Mouse (Mus musculus): ENCODE results near the gene Rap1gap2.

Gene Rap1gap2

DNA sequence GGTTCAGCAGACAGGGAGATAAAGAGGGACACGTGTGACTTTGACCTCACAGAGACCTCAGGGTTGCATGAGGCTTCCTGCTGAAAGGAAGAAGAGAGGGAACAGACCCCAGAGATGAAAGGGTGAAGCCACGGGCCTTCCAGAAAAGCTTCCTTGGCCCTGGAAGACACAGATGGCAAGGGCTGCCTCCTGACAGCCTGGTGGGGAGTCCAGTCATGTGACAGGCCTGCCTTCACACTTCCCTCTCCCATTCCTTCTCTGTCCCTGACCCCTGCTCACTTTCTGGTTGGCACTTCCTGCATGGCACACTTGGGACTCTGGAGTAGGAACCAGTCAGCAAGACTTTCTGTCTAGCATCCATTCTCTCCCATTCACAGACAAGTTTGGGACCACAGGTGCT, 148.1 kb downstream of the Rap1gap2 start:
- no peak for DNase-seq (ENCODE audit: low read depth, low spot score)

DNA sequence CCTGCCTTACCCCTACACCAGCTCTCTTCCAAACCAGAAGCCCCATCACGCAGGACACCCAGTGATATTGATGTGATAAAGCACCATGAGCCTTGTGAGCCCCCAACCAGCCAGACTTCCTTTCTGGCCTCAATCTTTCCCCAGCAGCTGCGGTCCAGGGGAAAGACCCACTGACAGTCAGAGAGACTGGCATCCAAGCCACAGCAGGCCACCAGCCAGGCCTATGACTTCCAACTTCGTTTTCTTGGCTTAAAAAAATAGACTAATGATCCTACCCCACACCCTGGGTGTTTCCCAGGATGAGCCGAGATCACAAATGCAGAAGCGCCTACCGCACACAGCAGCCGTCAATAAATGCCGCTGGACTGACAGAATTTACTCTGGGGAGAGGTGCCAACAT, 151.1 kb downstream of the Rap1gap2 start:
- DNase-seq (ENCODE audit: low read depth, low spot score), result no peak

- DNase-seq (ENCODE audit: low read depth, low spot score), result no peak
Observed at GRCm38 (mm10) chr11:74458400-74458799, 152.3 kb downstream of the Rap1gap2 start.

GRCm38 (mm10) chr11:74457194-74457593, 153.5 kb downstream of the Rap1gap2 start:
- peak; percentile 22 for DNase-seq (ENCODE audit: low read depth, low spot score)

DNA sequence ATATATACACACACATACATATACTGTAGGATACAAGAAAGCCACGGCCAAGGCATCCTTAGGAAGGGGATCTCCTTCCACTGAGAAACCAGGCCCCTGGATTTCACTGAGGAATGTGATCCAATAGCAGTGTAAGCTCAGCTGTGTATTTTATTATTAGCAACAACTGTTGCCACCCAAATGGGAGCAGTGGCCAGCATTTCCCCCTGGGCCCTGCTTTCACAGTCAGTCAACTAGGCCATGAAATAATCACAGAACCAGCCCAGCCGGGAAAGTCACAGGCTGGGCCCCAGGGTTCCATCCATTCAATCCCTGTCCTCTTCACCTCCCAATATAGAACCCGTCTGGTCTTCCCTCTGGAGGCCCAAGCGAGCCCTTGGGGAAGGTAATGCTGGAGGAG, 162.2 kb downstream of the Rap1gap2 start:
- DNase-seq (ENCODE audit: low read depth, low spot score), result no peak

- no peak for DNase-seq (ENCODE audit: low read depth, low spot score)
Observed at GRCm38 (mm10) chr11:74447991-74448403, 162.7 kb downstream of the Rap1gap2 start.

GRCm38 (mm10) chr11:74445591-74445990, 165.1 kb downstream of the Rap1gap2 start:
- DNase-seq (ENCODE audit: low read depth, low spot score), result peak; percentile 69

DNA sequence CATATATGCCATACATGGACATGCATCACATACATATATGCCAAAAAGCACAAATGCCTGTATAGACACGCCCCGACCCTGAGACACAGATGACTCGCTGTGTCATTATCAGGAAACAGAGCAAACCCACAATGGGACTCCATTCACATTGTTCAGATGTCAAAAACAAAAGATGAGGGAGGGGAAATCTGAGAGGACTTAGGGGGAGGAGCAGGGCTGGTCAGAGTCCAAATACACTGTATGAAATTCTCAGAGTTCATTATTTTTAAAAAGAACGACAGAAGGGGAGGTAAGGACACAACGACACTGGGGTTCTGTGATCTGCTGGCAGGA, 166.8 kb downstream of the Rap1gap2 start:
- DNase-seq (ENCODE audit: low read depth, low spot score), result no peak

DNA sequence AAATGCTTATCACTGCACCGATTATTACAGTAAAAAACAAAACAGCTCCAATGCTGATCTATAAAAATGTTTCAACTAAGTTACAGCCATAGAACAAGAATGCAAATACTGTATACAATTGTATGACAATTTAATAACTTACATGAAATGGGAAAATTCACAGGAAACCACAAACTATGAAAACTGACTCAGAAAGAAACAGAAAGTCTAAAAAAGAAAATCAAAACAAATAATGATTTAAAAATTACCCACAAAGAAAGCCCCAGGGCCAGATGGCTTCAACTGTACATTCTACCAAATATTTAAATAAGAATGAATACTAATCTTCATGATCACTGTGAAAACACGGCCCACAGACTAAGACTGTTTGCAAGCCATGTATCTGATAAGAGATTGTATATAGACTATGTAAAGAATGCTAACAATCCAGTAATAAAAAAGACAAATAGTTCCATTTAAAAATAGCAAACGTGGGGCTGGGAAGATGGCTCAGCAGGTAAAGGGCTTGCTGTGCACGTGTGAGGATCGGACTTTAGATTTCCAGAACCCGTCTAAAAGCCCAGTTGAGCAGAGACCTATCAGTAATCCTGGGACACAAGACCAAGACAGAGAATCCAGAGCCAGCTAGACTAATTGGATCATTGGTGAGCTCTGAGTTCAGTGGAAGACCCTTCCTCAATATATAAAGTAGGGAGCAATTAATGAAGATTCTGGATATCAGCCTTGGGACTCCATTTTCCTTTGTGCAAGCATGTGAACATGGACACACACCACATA, 167.4 kb downstream of the Rap1gap2 start:
- DNase-seq (ENCODE audit: low read depth, low spot score), result no peak

GRCm38 (mm10) chr11:74442396-74442795, 168.3 kb downstream of the Rap1gap2 start:
- no peak for DNase-seq (ENCODE audit: low read depth, low spot score)

- no peak for DNase-seq (ENCODE audit: low read depth, low spot score)
Observed at GRCm38 (mm10) chr11:74440112-74440511, 170.6 kb downstream of the Rap1gap2 start.

GRCm38 (mm10) chr11:74439202-74439601, 171.5 kb downstream of the Rap1gap2 start:
- peak; percentile 47 for DNase-seq (ENCODE audit: low read depth, low spot score)

- DNase-seq (ENCODE audit: low read depth, low spot score), result no peak
Observed at GRCm38 (mm10) chr11:74438249-74438648, 172.5 kb downstream of the Rap1gap2 start.

GRCm38 (mm10) chr11:74435366-74435765, 175.3 kb downstream of the Rap1gap2 start:
- DNase-seq (ENCODE audit: low read depth, low spot score), result no peak

DNA sequence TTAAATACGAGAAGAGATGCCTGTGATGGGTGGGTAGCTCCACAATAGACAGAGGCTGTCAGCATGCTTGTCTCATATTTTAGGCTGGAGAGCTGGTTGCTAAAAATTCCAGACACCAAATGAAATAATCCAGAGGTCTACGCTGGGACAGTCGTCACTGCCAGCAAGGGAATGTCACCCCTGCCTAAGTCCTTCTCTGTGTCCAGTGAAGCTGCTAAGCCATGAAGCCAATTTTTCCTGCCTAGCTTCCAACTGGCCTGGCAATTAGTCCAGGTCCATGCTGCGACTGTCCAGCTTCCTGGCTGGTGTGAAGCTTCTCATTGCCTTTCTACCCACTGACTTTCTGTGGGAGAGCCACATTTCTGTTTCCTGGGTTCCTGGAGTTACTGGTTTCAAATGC, 177.7 kb downstream of the Rap1gap2 start:
- no peak for DNase-seq (ENCODE audit: low read depth, low spot score)

DNA sequence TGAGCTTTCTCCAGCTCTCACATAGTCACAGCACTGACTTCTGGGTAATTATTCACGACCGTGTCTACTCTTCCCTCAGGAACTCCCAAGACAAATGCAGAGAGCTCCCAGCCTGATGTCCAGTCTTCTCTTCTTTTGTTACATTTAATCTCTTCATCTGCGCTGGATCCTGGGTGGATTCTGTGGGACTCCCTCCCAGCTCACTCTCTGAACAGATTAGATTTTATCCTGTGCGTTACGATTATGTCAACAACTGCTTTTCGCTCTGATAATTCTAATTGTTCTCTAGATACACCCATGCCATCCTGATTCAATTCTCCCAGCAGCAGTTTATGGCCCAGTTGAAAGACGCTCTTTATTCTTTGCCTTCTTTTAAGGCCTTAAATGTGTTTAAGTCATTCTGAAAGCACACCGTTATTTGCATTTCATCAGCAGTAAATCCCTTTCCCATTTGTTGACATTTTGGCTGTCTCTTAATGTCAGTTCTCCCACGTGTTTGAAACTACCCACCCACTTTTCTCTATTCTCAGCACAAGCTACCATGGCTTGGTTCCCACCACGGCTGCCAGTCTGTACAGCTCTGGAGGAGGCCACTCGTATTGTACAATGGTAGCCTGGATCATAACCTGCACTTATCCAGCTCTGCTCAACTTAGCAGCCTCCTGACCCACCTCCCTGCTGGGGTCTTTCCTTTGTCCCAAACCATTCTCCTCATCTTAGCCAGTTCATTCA, 180.8 kb downstream of the Rap1gap2 start:
- DNase-seq (ENCODE audit: low read depth, low spot score), result no peak

- no peak for DNase-seq (ENCODE audit: low read depth, low spot score)
Observed at GRCm38 (mm10) chr11:74426306-74426705, 184.4 kb downstream of the Rap1gap2 start.

DNA sequence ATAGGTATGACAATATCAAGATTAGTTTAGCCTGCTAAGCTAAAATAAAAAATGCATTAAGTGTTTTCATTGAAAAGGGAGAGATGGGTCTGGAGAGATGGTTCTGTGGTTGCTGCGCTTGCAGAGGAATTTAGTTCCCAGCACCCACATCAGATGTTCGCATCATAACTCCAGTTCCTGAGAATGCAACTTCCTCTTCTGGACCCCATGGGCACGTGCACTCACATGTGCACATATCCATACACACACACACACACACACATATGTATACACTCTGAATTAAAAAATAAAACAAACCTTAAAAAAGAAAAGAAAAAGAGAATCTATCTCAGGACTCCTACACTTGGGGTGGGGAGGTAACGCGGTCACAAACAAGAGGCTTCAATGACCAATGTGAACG, 188.7 kb downstream of the Rap1gap2 start:
- DNase-seq (ENCODE audit: low read depth, low spot score), result no peak

GRCm38 (mm10) chr11:74421151-74421550, 189.6 kb downstream of the Rap1gap2 start:
- no peak for DNase-seq (ENCODE audit: low read depth, low spot score)

DNA sequence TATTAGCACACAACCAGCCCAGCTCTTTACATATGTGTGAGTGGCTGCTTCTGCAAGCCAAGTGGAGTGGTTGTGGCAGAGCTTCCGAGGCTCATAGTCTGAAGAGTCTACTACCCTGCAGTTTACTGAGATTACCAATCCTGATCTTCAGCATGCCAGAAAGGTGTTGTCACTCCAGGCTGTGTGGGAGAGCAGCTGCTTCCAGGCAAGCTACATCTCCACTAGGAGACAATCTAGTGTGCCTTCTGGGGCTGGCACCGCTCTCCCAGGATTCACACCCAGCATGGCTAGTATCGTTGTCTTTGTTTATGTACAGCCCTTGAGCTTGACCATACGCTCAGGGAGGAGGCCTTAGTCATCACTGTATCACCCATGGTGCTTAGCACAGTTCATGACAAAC, 191.1 kb downstream of the Rap1gap2 start:
- no peak for DNase-seq (ENCODE audit: low read depth, low spot score)

DNA sequence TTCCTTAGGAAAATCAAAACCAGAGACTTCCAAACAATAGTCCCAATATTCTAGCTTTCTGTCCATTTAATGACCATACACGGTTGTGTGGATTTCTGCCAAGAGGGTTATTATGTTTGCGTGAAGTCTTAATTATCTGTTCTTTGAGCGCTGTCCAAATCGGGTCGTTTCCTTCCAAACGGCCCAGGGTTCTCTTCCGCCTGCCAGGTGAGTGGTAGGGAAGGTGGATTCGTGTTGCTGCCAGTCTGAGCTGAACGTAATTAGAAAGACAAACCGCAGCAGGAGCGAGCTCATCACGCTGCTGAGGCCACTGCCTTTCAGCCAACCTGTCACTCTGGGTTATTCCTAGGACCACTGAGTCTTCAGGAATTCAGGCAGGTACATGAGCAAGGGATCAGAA, 195.0 kb downstream of the Rap1gap2 start:
- no peak for DNase-seq (ENCODE audit: low read depth, low spot score)

DNA sequence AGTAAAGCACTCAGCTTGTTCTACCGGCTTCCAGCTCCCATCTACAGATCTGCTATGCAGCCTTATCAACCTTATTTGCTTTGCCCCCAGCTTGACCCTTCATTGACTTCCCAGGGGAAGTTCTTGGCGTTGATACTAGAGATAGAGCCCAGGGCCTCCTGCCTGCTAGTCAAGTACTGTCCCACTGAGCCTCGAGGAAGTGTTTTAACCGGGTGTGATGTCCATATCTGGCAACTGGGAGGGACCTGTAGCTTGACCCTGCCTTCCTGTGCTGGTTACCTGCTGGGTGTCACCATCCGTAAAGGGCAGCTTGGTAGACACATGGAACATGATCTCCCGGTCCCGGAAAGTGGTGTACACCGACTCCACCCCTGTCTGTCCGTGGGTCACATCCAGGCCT, 196.6 kb downstream of the Rap1gap2 start:
- DNase-seq (ENCODE audit: low read depth, low spot score), result no peak

DNA sequence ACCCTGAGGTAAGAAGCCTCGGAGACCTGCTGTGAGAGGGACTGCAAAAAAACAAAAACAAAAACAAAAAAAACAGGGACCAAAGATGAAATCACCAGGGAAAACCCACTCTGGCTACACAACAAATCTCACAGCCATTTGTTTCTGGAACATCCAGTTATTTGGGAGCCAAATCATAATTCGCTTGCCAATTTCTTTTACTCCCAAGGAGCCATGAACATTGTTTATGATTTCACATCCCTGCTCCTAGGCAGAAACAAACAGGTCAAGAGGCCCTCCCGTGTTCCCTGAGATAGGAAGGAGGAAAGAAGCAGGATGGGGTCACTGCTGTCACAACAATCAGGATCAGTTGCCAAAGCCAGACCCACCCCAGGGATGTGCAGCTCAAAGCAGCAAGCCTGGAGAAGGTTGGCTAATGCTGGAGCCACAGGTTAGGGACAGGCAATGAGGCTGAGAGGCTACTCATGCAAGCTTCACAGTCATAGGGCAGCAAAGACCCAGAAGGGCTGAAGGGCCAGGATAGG, 197.2 kb downstream of the Rap1gap2 start:
- no peak for DNase-seq (ENCODE audit: low read depth, low spot score)

Measured in R1 (cell line).